Mouse (Mus musculus): ENCODE results near the gene Gm42669. TPM values are rescaled to one million over a fixed set of nuclear protein-coding genes. Genes with fewer than 3 reads are reported as not detected.

Gm42669 gene
- total and polyA plus RNA-seq, 2 experiments from 2014 or later = 0.21 to 0.29 TPM

DNA sequence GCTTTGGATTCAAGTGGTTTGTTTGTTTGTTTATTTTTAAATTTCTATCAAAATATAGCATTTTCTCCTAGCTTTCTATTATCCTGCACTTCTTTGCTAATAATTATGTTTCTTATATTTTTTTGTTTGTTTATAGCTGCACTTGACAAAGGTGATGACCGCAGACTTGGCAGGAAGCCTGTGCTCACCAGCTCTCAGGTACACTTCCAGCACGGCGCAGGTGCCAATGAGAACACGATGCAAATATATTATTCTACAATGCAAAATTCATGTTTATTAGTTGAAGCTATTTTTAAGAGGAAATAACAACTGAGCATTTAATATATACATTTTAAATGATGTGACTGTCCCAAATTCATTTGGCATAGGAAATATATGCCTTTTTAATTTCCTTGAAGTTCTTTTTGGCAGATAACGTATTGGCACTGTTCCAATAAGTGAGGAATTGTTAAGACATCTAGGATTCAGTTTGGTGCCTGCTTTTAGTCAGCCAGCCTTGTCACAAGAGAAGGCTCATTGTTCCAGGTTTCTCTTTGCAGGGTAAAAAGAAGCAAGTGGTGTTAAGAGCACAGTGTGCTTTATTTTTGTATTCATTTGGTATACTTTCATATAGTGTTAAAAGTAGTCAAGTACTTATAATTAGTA is 7.4 kb upstream of the Gm42669 start:
- no peak overlapping the region for H3K9ac ChIP-seq
- no peak overlapping the region for H3K4me3 ChIP-seq (ENCODE audit: low read depth, low read length)
- H3K9me3 ChIP-seq (ENCODE audit: low read length) = no peaks in the 10 kb centered on the region
- no peak for DNase-seq
- no peak for TF ChIP-seq CTCF (IDR thresholded peaks at IDR 0.05; ENCODE audit: low read depth)
- peak overlapping the region; percentile 26; the same call in 1 of the 2 replicates for H3K4me2 ChIP-seq (ENCODE audit: low read depth)
- 54% methylated on average over 5 of the region's 5 CpGs for WGBS
- peaks cover 20% of the 10 kb centered on the region; the same call in 1 of the 2 replicates for H3K4me1 ChIP-seq (ENCODE audit: insufficient read depth)
- no peaks in the 10 kb centered on the region for H3K27me3 ChIP-seq (ENCODE audit: insufficient read depth, low read length)
- no peak for ATAC-seq
- peaks cover 14% of the 10 kb centered on the region for H3K36me3 ChIP-seq (ENCODE audit: insufficient read depth)
- H3K27ac ChIP-seq (ENCODE audit: low read depth, low read length) = no peak overlapping the region

GRCm38 (mm10) chr5:107500741-107501140 is 6.7 kb upstream of the Gm42669 start:
- 44% methylated on average over 1 of the region's 1 CpGs for WGBS
- DNase-seq (no peak), ATAC-seq (no peak)
- Histone ChIP-seq H3K27me3 (ENCODE audit: insufficient read depth, low read length) (no peaks in the 10 kb centered on the region), H3K9ac (no peak overlapping the region), H3K27ac (ENCODE audit: low read depth, low read length) (no peak overlapping the region), H3K36me3 (ENCODE audit: insufficient read depth) (peaks cover 21% of the 10 kb centered on the region), H3K4me2 (ENCODE audit: low read depth) (no peak overlapping the region), H3K4me1 (ENCODE audit: insufficient read depth) (peaks cover 20% of the 10 kb centered on the region; the same call in 1 of the 2 replicates), H3K9me3 (ENCODE audit: low read length) (no peaks in the 10 kb centered on the region), H3K4me3 (ENCODE audit: low read depth, low read length) (no peak overlapping the region)
- TF ChIP-seq CTCF (IDR thresholded peaks at IDR 0.05; ENCODE audit: low read depth) = no peak

GRCm38 (mm10) chr5:107510503-107510902 is 3.1 kb downstream of the Gm42669 start:
- no peak overlapping the region for H3K27ac ChIP-seq (ENCODE audit: low read depth, low read length)
- 91% methylated on average over 10 of the region's 10 CpGs for WGBS
- DNase-seq (no peak), ATAC-seq (no peak)
- H3K9ac ChIP-seq = no peak overlapping the region
- H3K4me1 ChIP-seq (ENCODE audit: insufficient read depth) = no peaks in the 10 kb centered on the region
- H3K27me3 ChIP-seq (ENCODE audit: insufficient read depth, low read length) = no peaks in the 10 kb centered on the region
- no peak for TF ChIP-seq CTCF (IDR thresholded peaks at IDR 0.05; ENCODE audit: low read depth)
- H3K36me3 ChIP-seq (ENCODE audit: insufficient read depth) = peaks cover 41% of the 10 kb centered on the region
- no peak overlapping the region for H3K4me3 ChIP-seq (ENCODE audit: low read depth, low read length)
- H3K4me2 ChIP-seq (ENCODE audit: low read depth) = no peak overlapping the region
- H3K9me3 ChIP-seq (ENCODE audit: low read length) = no peaks in the 10 kb centered on the region

DNA sequence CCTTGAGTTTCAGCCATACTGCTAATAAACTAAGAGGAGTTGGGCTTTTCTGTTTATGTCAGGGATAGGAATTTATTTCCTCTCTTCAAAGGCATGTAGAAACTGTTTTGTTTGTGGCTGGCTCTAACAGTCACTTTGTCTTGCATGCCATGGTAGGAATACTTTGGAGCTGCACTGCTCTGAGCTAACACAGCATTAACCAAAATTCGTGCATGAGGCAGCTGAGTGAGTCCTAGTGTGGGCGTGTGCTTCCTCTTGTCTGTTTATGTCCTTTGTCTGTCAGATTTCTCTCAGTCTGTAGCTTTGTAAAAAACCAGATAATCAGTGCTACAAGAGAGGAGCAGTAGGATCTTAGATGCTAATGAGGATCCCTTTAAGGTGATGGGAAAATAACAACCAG is 3.9 kb downstream of the Gm42669 start:
- Histone ChIP-seq H3K4me1 (ENCODE audit: insufficient read depth) (no peaks in the 10 kb centered on the region), H3K9me3 (ENCODE audit: low read length) (no peaks in the 10 kb centered on the region), H3K9ac (no peak overlapping the region), H3K4me2 (ENCODE audit: low read depth) (no peak overlapping the region), H3K27ac (ENCODE audit: low read depth, low read length) (no peak overlapping the region), H3K36me3 (ENCODE audit: insufficient read depth) (peaks cover 37% of the 10 kb centered on the region), H3K27me3 (ENCODE audit: insufficient read depth, low read length) (no peaks in the 10 kb centered on the region), H3K4me3 (ENCODE audit: low read depth, low read length) (no peak overlapping the region)
- ATAC-seq (no peak), DNase-seq (no peak)
- 64% methylated on average over 2 of the region's 2 CpGs for WGBS
- TF ChIP-seq CTCF (IDR thresholded peaks at IDR 0.05; ENCODE audit: low read depth) = no peak

DNA sequence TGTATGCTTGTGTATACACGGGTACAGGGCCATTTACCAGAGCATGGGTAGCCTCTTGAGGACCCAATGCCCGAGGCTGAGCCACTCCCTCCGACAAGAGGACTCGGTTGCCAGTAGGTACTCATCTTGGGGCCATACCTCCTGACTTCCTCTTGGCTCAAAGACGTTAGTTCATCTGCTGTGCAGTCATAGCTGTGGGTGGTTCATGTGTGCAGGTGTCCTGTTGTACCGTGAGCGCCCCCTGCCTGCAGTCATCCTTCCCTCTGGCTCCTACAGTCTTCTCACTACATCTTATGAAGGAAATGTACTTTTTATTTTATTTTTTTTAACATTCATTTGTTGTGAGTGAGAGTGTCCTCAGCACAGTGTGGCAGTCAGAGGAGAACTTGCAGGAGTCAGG is 6.2 kb downstream of the Gm42669 start:
- Histone ChIP-seq H3K4me1 (ENCODE audit: insufficient read depth) (no peaks in the 10 kb centered on the region), H3K27me3 (ENCODE audit: insufficient read depth, low read length) (no peaks in the 10 kb centered on the region), H3K4me3 (ENCODE audit: low read depth, low read length) (no peak overlapping the region), H3K4me2 (ENCODE audit: low read depth) (no peak overlapping the region), H3K36me3 (ENCODE audit: insufficient read depth) (peaks cover 21% of the 10 kb centered on the region), H3K9ac (no peak overlapping the region), H3K9me3 (ENCODE audit: low read length) (no peaks in the 10 kb centered on the region), H3K27ac (ENCODE audit: low read depth, low read length) (no peak overlapping the region)
- peak; percentile 25 for DNase-seq
- peak; percentile 64 for TF ChIP-seq CTCF (IDR thresholded peaks at IDR 0.05; ENCODE audit: low read depth)
- WGBS = 44% methylated on average over 7 of the region's 7 CpGs
- peak; percentile 32; the same call in 1 of the 2 replicates for ATAC-seq

DNA sequence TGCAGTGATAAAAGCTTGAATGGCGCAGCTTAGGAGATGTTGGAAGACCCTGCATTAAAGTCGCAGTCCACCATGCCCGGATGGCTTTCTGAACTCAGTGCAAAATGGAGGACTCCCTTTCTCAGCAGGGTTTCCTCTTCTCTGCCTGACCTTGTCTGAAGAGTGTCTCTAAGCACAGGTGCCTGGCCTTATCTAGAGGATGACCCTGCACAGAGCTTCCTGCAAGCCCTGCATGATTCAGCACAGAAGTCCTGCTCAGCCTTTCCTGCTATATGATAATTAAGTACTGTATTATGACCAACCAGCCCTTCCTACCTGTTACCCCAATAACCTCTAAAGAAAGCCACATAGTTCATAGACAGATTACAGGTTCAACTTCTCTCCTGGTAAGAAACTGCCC is 8.0 kb downstream of the Gm42669 start:
- ATAC-seq (no peak), DNase-seq (no peak)
- no peak overlapping the region for H3K9ac ChIP-seq
- H3K4me1 ChIP-seq (ENCODE audit: insufficient read depth) = no peaks in the 10 kb centered on the region
- H3K36me3 ChIP-seq (ENCODE audit: insufficient read depth) = peaks cover 18% of the 10 kb centered on the region
- 92% methylated on average over 3 of the region's 3 CpGs for WGBS
- no peak overlapping the region for H3K4me3 ChIP-seq (ENCODE audit: low read depth, low read length)
- no peak overlapping the region for H3K27ac ChIP-seq (ENCODE audit: low read depth, low read length)
- H3K27me3 ChIP-seq (ENCODE audit: insufficient read depth, low read length) = no peaks in the 10 kb centered on the region
- H3K9me3 ChIP-seq (ENCODE audit: low read length) = no peaks in the 10 kb centered on the region
- no peak for TF ChIP-seq CTCF (IDR thresholded peaks at IDR 0.05; ENCODE audit: low read depth)
- no peak overlapping the region for H3K4me2 ChIP-seq (ENCODE audit: low read depth)

GRCm38 (mm10) chr5:107516087-107516486 is 8.7 kb downstream of the Gm42669 start:
- H3K36me3 ChIP-seq (ENCODE audit: insufficient read depth) = peaks cover 16% of the 10 kb centered on the region
- ATAC-seq (no peak), DNase-seq (no peak)
- H3K9ac ChIP-seq = no peak overlapping the region
- H3K27ac ChIP-seq (ENCODE audit: low read depth, low read length) = no peak overlapping the region
- no peak for TF ChIP-seq CTCF (IDR thresholded peaks at IDR 0.05; ENCODE audit: low read depth)
- no peaks in the 10 kb centered on the region for H3K9me3 ChIP-seq (ENCODE audit: low read length)
- H3K4me1 ChIP-seq (ENCODE audit: insufficient read depth) = no peaks in the 10 kb centered on the region
- H3K4me3 ChIP-seq (ENCODE audit: low read depth, low read length) = no peak overlapping the region
- 92% methylated on average over 1 of the region's 1 CpGs for WGBS
- no peaks in the 10 kb centered on the region for H3K27me3 ChIP-seq (ENCODE audit: insufficient read depth, low read length)
- H3K4me2 ChIP-seq (ENCODE audit: low read depth) = no peak overlapping the region
